Mouse (Mus musculus) limb, embryonic 15.5 days (tissue): ENCODE results near the gene Srgap3. TPM values are rescaled to one million over a fixed set of nuclear protein-coding genes. Genes with fewer than 3 reads are reported as not detected.

Source experiments
- ATAC-seq: fragments of 200-750 bp; cut with Nextera tagmentation; 2 replicates; pipeline ENCODE4 v1.8.0; 2017; ENCODE audit warnings: low read depth, moderate TSS enrichment; ENCODE audit not compliant: insufficient number of reproducible peaks, low FRiP score, low TSS enrichment
- H3K27ac ChIP-seq: fragments of 300-500 bp; sonication (generic); 2 replicates; pipeline ENCODE4 v1.5.1; 2015; ENCODE audit warnings: moderate library complexity, mild to moderate bottlenecking, inconsistent platforms
- H3K27me3 ChIP-seq: fragments of 300-500 bp; sonication (generic); 2 replicates; pipeline ENCODE4 v1.6.1; 2015; ENCODE audit warnings: inconsistent platforms
- H3K36me3 ChIP-seq: fragments of 300-500 bp; sonication (generic); 2 replicates; pipeline ENCODE4 v1.6.1; 2015; ENCODE audit warnings: inconsistent platforms
- H3K4me1 ChIP-seq: fragments of 300-500 bp; sonication (generic); 2 replicates; pipeline ENCODE4 v1.6.1; 2015; ENCODE audit warnings: inconsistent platforms
- H3K4me2 ChIP-seq: fragments of 300-500 bp; sonication (generic); 2 replicates; pipeline ENCODE4 v1.6.1; 2015; ENCODE audit warnings: mild to moderate bottlenecking, inconsistent platforms
- H3K4me3 ChIP-seq: fragments of 300-500 bp; sonication (generic); 2 replicates; pipeline ENCODE4 v1.5.1; 2015; ENCODE audit warnings: mild to moderate bottlenecking, inconsistent platforms
- H3K9ac ChIP-seq: fragments of 300-500 bp; sonication (generic); 2 replicates; pipeline ENCODE4 v1.6.1; 2015; ENCODE audit warnings: inconsistent platforms
- H3K9me3 ChIP-seq: fragments of 300-500 bp; sonication (generic); 2 replicates; pipeline ENCODE4 v1.6.1; 2016; ENCODE audit warnings: inconsistent platforms
- WGBS: fragments of 180-500 bp; shearing (Covaris S2); methylation state at CpG from one replicate; pipeline ENCODE4 v1.1.7; 2015; 5-methylcytosine and 5-hydroxymethylcytosine counted together
- polyA plus RNA-seq: library from polyadenylated mRNA; unstranded; fragments of >200 nt; fragmentation: Nextera tagmentation; extraction: Ambion mirVana; gene quantifications from 2 replicates; pipeline ENCODE4 v1.2.1, GENCODE M21; 2015

Gene Srgap3
- polyA plus RNA-seq, 1 experiment from 2014 or later, result 6.0 TPM

- H3K4me3 ChIP-seq, result peak overlapping the region; percentile 63
- no peaks in the 10 kb centered on the region for H3K9me3 ChIP-seq
- peak overlapping the region; percentile 81 for H3K4me2 ChIP-seq
- ATAC-seq, result no peak
- H3K27me3 ChIP-seq, result no peaks in the 10 kb centered on the region
- H3K9ac ChIP-seq, result peak overlapping the region; percentile 58
- WGBS, result 14% methylated on average over 12 of the region's 12 CpGs
- H3K4me1 ChIP-seq, result peaks cover 45% of the 10 kb centered on the region
- H3K27ac ChIP-seq, result peak overlapping the region; percentile 87
- H3K36me3 ChIP-seq, result 0 out of 2 replicates have a peak, but pooled peaks cover 8% of the 10 kb centered on the region
Measured at GRCm38 (mm10) chr6:112946021-112946811, 850 bp downstream of the Srgap3 start.

- H3K4me1 ChIP-seq, result peaks cover 45% of the 10 kb centered on the region
- H3K36me3 ChIP-seq, result 0 out of 2 replicates have a peak, but pooled peaks cover 12% of the 10 kb centered on the region
- H3K27me3 ChIP-seq, result no peaks in the 10 kb centered on the region
- 31% methylated on average over 14 of the region's 14 CpGs for WGBS
- peak overlapping the region; percentile 81 for H3K4me2 ChIP-seq
- H3K27ac ChIP-seq, result peak overlapping the region; percentile 22; the same call in 1 of the 2 replicates
- peak overlapping the region; percentile 58 for H3K9ac ChIP-seq
- peak overlapping the region; percentile 63 for H3K4me3 ChIP-seq
- no peaks in the 10 kb centered on the region for H3K9me3 ChIP-seq
- ATAC-seq, result no peak
Measured at GRCm38 (mm10) chr6:112945181-112945751, 1.8 kb downstream of the Srgap3 start.

- no peak overlapping the region for H3K4me2 ChIP-seq
- H3K9me3 ChIP-seq, result no peaks in the 10 kb centered on the region
- ATAC-seq, result no peak
- H3K4me3 ChIP-seq, result no peak overlapping the region
- H3K9ac ChIP-seq, result no peak overlapping the region
- 76% methylated on average over 9 of the region's 9 CpGs for WGBS
- no peak overlapping the region for H3K27ac ChIP-seq
- peaks cover 13% of the 10 kb centered on the region; the same call in 1 of the 2 replicates for H3K36me3 ChIP-seq
- peaks cover 39% of the 10 kb centered on the region for H3K4me1 ChIP-seq
- H3K27me3 ChIP-seq, result no peaks in the 10 kb centered on the region
Measured at GRCm38 (mm10) chr6:112943596-112944245, 3.3 kb downstream of the Srgap3 start.

GRCm38 (mm10) chr6:112939281-112939680 is 7.8 kb downstream of the Srgap3 start:
- Histone ChIP-seq H3K4me2 (no peak overlapping the region), H3K4me1 (peaks cover 9% of the 10 kb centered on the region; the same call in 1 of the 2 replicates), H3K4me3 (no peak overlapping the region), H3K9me3 (no peaks in the 10 kb centered on the region), H3K36me3 (peaks cover 16% of the 10 kb centered on the region; the same call in 1 of the 2 replicates), H3K27ac (no peak overlapping the region), H3K9ac (no peak overlapping the region), H3K27me3 (no peaks in the 10 kb centered on the region)
- ATAC-seq, result no peak
- WGBS, result 86% methylated on average over 9 of the region's 9 CpGs

GRCm38 (mm10) chr6:112937791-112938190 is 9.3 kb downstream of the Srgap3 start:
- H3K27ac ChIP-seq, result no peak overlapping the region
- H3K4me2 ChIP-seq, result no peak overlapping the region
- 82% methylated on average over 2 of the region's 2 CpGs for WGBS
- H3K4me3 ChIP-seq, result no peak overlapping the region
- H3K9ac ChIP-seq, result no peak overlapping the region
- H3K9me3 ChIP-seq, result no peaks in the 10 kb centered on the region
- 0 out of 2 replicates have a peak, but pooled peaks cover 1% of the 10 kb centered on the region for H3K4me1 ChIP-seq
- H3K27me3 ChIP-seq, result no peaks in the 10 kb centered on the region
- H3K36me3 ChIP-seq, result peaks cover 12% of the 10 kb centered on the region; the same call in 1 of the 2 replicates
- ATAC-seq, result no peak

GRCm38 (mm10) chr6:112934501-112934900 is 12.6 kb downstream of the Srgap3 start:
- no peak for ATAC-seq
- Histone ChIP-seq H3K27me3 (no peaks in the 10 kb centered on the region), H3K9ac (no peak overlapping the region), H3K4me3 (no peak overlapping the region), H3K36me3 (peaks cover 4% of the 10 kb centered on the region; the same call in 1 of the 2 replicates), H3K9me3 (no peaks in the 10 kb centered on the region), H3K4me2 (no peak overlapping the region), H3K27ac (no peak overlapping the region), H3K4me1 (0 out of 2 replicates have a peak, but pooled peaks cover 4% of the 10 kb centered on the region)
- WGBS, result 60% methylated on average over 1 of the region's 1 CpGs

GRCm38 (mm10) chr6:112932611-112933010 is 14.5 kb downstream of the Srgap3 start:
- H3K9me3 ChIP-seq, result no peaks in the 10 kb centered on the region
- H3K27ac ChIP-seq, result no peak overlapping the region
- ATAC-seq, result no peak
- no peaks in the 10 kb centered on the region for H3K27me3 ChIP-seq
- 56% methylated on average over 8 of the region's 8 CpGs for WGBS
- no peak overlapping the region for H3K9ac ChIP-seq
- H3K4me3 ChIP-seq, result no peak overlapping the region
- 0 out of 2 replicates have a peak, but pooled peaks cover 4% of the 10 kb centered on the region for H3K4me1 ChIP-seq
- no peak overlapping the region for H3K4me2 ChIP-seq
- no peaks in the 10 kb centered on the region for H3K36me3 ChIP-seq

- Histone ChIP-seq H3K36me3 (no peaks in the 10 kb centered on the region), H3K4me3 (no peak overlapping the region), H3K27ac (no peak overlapping the region), H3K27me3 (no peaks in the 10 kb centered on the region), H3K9ac (no peak overlapping the region), H3K9me3 (no peaks in the 10 kb centered on the region), H3K4me2 (no peak overlapping the region), H3K4me1 (peaks cover 21% of the 10 kb centered on the region)
- 62% methylated on average over 5 of the region's 5 CpGs for WGBS
- ATAC-seq, result no peak
Measured at GRCm38 (mm10) chr6:112930011-112930451, 17.0 kb downstream of the Srgap3 start.

GRCm38 (mm10) chr6:112929291-112929984 is 17.6 kb downstream of the Srgap3 start:
- 83% methylated on average over 6 of the region's 6 CpGs for WGBS
- H3K36me3 ChIP-seq, result no peaks in the 10 kb centered on the region
- no peak for ATAC-seq
- H3K9me3 ChIP-seq, result no peaks in the 10 kb centered on the region
- H3K4me2 ChIP-seq, result no peak overlapping the region
- peaks cover 27% of the 10 kb centered on the region for H3K4me1 ChIP-seq
- H3K9ac ChIP-seq, result no peak overlapping the region
- no peak overlapping the region for H3K27ac ChIP-seq
- H3K4me3 ChIP-seq, result no peak overlapping the region
- H3K27me3 ChIP-seq, result no peaks in the 10 kb centered on the region

GRCm38 (mm10) chr6:112928841-112929240 is 18.2 kb downstream of the Srgap3 start:
- no peak overlapping the region for H3K9ac ChIP-seq
- 69% methylated on average over 6 of the region's 6 CpGs for WGBS
- H3K9me3 ChIP-seq, result no peaks in the 10 kb centered on the region
- H3K4me2 ChIP-seq, result no peak overlapping the region
- H3K4me3 ChIP-seq, result no peak overlapping the region
- no peaks in the 10 kb centered on the region for H3K27me3 ChIP-seq
- H3K4me1 ChIP-seq, result peaks cover 31% of the 10 kb centered on the region
- H3K27ac ChIP-seq, result no peak overlapping the region
- H3K36me3 ChIP-seq, result no peaks in the 10 kb centered on the region
- no peak for ATAC-seq

- Histone ChIP-seq H3K4me2 (no peak overlapping the region), H3K9me3 (no peaks in the 10 kb centered on the region), H3K36me3 (no peaks in the 10 kb centered on the region), H3K4me1 (peaks cover 31% of the 10 kb centered on the region), H3K4me3 (no peak overlapping the region), H3K27ac (no peak overlapping the region), H3K9ac (no peak overlapping the region), H3K27me3 (no peaks in the 10 kb centered on the region)
- ATAC-seq, result no peak
- WGBS, result 92% methylated on average over 5 of the region's 5 CpGs
Measured at GRCm38 (mm10) chr6:112927341-112927740, 19.7 kb downstream of the Srgap3 start.
